ENCODE assay signal across 32 mouse cellular contexts in the genomic region with DNA sequence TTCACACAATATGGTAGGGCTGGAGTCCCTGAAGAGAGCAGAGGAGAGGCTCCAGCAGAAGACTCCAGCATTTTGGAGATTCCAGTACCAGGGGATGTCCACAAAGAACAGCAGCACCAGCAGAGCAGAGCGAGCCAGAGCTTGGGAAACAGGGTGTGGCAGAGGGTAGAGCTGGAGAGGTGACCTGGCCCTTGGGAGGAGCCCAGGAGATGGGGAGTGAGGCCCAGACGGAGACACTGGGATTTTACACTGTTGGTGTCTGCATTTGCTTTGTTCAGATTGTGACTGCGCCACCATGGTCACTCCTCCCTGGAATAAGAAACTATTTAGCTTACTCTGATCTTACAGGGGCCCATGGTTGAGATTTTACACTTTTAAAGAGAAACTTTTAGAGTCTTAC. TPM values are rescaled to one million over a fixed set of nuclear protein-coding genes. Genes with fewer than 3 reads are reported as not detected.
"Had no signal": no experiment of that assay in that cellular context is flagged by ENCODE, and none has a peak within 500 bp of the region (broad histone marks: within the 10 kb centered on the region; RNA-seq: fewer than 3 reads in every experiment).

No protein-coding gene starts in this region.

- H3K4me2 ChIP-seq: heart, embryonic 11.5 days; heart, embryonic 13.5 days; heart, embryonic 15.5 days; hindbrain, embryonic 13.5 days; hindbrain, embryonic 15.5 days; kidney, embryonic 15.5 days; limb, embryonic 13.5 days; limb, embryonic 15.5 days; liver, embryonic 12.5 days had no signal

- H3K27me3 ChIP-seq: heart, embryonic 13.5 days; heart, embryonic 15.5 days; hindbrain, embryonic 13.5 days; hindbrain, embryonic 15.5 days; kidney, embryonic 15.5 days; limb, embryonic 13.5 days; limb, embryonic 15.5 days; liver, embryonic 12.5 days had no signal

- H3K4me1 ChIP-seq: limb, embryonic 13.5 days; limb, embryonic 15.5 days; liver, embryonic 12.5 days had no signal

- H3K9me3 ChIP-seq: heart, embryonic 13.5 days; heart, embryonic 15.5 days; hindbrain, embryonic 13.5 days; hindbrain, embryonic 15.5 days; kidney, embryonic 15.5 days; limb, embryonic 13.5 days; limb, embryonic 15.5 days; liver, embryonic 12.5 days had no signal

- H3K27ac ChIP-seq: gastrocnemius, adult 2 months; heart, embryonic 13.5 days; heart, embryonic 15.5 days; hindbrain, embryonic 13.5 days; hindbrain, embryonic 15.5 days; hindbrain, postnatal 0 days; kidney, embryonic 15.5 days; kidney, postnatal 0 days; layer of hippocampus, adult 2 months; left cerebral cortex, adult 2 months; limb, embryonic 13.5 days; limb, embryonic 15.5 days; liver, embryonic 12.5 days; liver, embryonic 14.5 days had no signal

- ATAC-seq: hindbrain, postnatal 0 days; intestine, postnatal 0 days; liver, embryonic 12.5 days had no signal

- H3K9ac ChIP-seq: heart, embryonic 13.5 days; heart, embryonic 15.5 days; hindbrain, embryonic 13.5 days; hindbrain, embryonic 15.5 days; kidney, embryonic 15.5 days; limb, embryonic 13.5 days; limb, embryonic 15.5 days; liver, embryonic 12.5 days; liver, embryonic 14.5 days had no signal

- H3K4me3 ChIP-seq: gastrocnemius, adult 2 months; heart, embryonic 13.5 days; heart, embryonic 15.5 days; hindbrain, embryonic 13.5 days; hindbrain, embryonic 15.5 days; kidney, embryonic 15.5 days; layer of hippocampus, adult 2 months; left cerebral cortex, adult 2 months; limb, embryonic 13.5 days; limb, embryonic 15.5 days; liver, embryonic 12.5 days had no signal

- DNase-seq: gastrocnemius, adult 2 months; gastrocnemius, postnatal 14 days; gastrocnemius, postnatal 36 days; heart, postnatal 14 days; kidney, adult 2 months; kidney, adult 9 months; kidney, postnatal 4 days had no signal

RNA-seq across cellular contexts. Expression of gene Stoml3, which starts 41.7 kb away (rescaled TPM):
- total RNA-seq: gastrocnemius, adult 2 months; gastrocnemius, postnatal 14 days; gastrocnemius, postnatal 36 days; heart, adult 18-20 months; heart, adult 8-10 months; heart, postnatal 14 days; hematopoietic stem cell, adult 5-6 weeks; hindbrain, postnatal 0 days; left cerebral cortex, adult 2 months; left cerebral cortex, postnatal 14 days; left cerebral cortex, postnatal 36 days; liver, adult 2 months had no signal
- polyA plus RNA-seq: heart, embryonic 13.5 days; heart, embryonic 15.5 days; heart, postnatal 0 days; hindbrain, embryonic 11.5 days; hindbrain, embryonic 13.5 days; hindbrain, embryonic 15.5 days; hindbrain, postnatal 0 days; intestine, embryonic 14.5 days; intestine, postnatal 0 days; kidney, postnatal 0 days; limb, embryonic 11.5 days; liver, adult 2 months; liver, embryonic 12.5 days; liver, embryonic 14.5 days had no signal
